Mouse (Mus musculus) testis, adult 2 months (tissue): Measurements from ENCODE around the gene Nek10.
"Not testable (repeated sequence)": the region's sequence is repeated elsewhere in the genome, so short reads cannot be mapped to it uniquely, and the experiment has no call there.

ENCODE experiments used
- CTCF ChIP-seq: fragments of 200-500 bp; IDR thresholded peaks from 2 replicates; pipeline ENCODE4 v1.5.1; 2012; ENCODE audit warnings: low read depth, mild to moderate bottlenecking, inconsistent platforms, low read length, moderate library complexity; ENCODE audit not compliant: control insufficient read depth, insufficient read depth, insufficient replicate concordance
- POLR2A ChIP-seq: fragments of 200-500 bp; IDR thresholded peaks from 2 replicates; pipeline ENCODE4 v1.6.1; 2012; ENCODE audit warnings: low read depth, mild to moderate bottlenecking, inconsistent platforms, low read length, moderate library complexity; ENCODE audit not compliant: control insufficient read depth

- not testable (repeated sequence) for TF ChIP-seq CTCF, POLR2A
Measured at GRCm38 (mm10) chr14:15030626-15031025, 227.4 kb downstream of the Nek10 start.
